Mouse (Mus musculus) Muller cell, postnatal 12 days (primary cell): ENCODE measurements around the gene Barx1.

ENCODE experiments used
- DNase-seq: peaks from one replicate; pipeline ENCODE4 v3.0.0-alpha.2; 2015; ENCODE audit errors: inconsistent ontology term

Barx1 gene

DNA sequence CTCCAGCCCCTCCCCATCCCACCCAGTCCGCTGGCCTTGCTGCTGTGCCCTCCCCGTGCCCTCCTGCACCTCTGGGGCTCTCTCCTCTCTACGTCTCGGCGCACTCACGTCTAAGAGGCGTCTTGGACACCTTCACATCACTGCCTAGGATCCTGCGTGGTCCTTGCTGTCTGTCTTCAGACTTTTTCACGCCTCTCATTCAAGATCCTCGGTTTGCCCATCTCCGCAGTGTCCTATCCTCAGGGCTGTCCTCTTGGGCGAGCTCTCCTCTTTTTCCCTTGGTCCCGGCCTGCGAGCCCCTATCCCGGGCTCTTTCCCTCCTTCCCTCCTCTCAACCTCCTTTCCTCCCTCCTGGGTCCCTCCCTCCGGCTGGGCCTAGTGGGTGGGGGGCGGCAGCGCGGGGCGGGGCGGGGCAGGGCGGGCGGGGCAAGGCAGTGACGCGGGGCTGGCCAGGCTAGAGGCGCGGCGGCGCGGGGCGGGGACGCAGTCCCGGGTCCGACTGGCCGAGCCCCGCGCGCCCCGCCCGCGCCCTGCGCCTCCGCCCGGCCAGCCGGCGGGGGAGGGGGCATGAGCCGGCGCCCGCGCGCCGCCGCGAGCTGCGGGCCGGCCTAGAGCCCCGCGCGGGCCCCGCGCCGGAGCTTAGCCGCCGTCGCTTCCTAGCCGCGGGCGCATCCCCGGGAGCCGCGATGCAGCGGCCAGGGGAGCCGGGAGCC, at the start of gene Barx1:
TSS of gene Barx1 (plus strand) at position 568 of the 713 bp plus-strand sequence.
- DNase-seq, result no peak

GRCm38 (mm10) chr13:48614525-48614924, 48.3 kb upstream of the Barx1 start:
- DNase-seq, result peak; percentile 43

DNA sequence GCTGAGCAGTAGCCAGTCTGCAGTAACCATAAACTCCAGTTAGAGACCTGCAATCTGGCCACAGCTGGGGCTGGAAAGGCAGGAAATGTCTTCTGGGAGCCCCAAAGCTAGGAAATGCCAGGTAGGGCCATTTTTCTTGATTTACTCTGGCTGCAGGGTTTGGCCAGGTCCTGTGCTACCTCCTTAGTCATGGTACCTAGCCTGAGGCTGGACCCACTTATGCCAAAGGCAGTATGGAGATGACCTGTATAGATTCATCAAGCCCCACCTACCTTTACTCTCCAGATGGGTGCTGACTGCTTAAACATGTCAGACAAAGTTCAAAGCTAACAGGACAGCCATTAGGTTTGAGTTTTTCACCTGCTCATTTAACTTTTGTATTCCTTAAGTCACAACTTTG, 45.0 kb upstream of the Barx1 start:
- DNase-seq, result no peak

DNA sequence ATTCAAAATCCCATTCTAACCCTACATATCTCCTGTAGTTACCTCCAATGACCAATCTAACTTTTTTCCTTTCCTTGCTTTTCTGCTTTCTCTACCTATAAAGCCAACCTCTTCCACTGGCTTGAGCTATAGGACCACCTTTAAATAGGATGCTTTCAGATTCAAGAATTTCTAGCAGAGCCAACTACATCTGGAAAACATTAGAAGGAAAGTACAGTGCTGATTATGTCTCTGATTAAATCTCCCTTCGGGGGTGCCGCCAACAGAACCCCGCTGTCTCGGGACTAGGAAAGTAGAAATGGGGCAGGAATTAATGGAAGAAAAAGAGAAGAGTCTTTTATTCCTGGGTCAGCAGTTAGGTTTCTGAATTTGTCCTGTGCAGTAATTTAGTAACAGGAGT, 43.9 kb upstream of the Barx1 start:
- no peak for DNase-seq

DNA sequence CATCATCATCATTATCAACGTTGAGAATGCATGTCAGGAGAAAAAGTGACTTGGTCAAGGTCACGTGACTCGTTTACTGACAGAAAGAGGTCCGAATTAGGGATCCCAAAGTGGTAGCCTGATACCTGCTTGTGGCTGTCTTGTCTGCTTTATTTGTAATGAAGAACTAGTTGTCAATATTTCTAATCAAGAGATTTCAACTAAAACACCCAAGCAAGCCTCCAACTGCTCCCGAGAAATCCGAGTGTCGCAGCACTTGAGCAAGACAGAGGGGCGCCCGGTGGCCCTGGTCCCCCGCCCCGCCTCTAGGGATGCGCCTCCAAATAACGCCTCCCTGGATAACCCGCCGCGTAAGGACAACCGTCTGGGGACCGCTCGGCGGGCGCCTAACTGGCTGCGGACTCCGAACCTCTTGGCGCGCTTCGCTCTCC, 37.8 kb upstream of the Barx1 start:
- DNase-seq, result no peak

GRCm38 (mm10) chr13:48625433-48626184, 37.2 kb upstream of the Barx1 start, which contains the start of gene Ptpdc1:
Gene Ptpdc1 (minus strand): TSS chr13:48625664.
- peak; percentile 97 for DNase-seq

- DNase-seq, result no peak
Observed at GRCm38 (mm10) chr13:48631691-48632090, 31.1 kb upstream of the Barx1 start.

DNA sequence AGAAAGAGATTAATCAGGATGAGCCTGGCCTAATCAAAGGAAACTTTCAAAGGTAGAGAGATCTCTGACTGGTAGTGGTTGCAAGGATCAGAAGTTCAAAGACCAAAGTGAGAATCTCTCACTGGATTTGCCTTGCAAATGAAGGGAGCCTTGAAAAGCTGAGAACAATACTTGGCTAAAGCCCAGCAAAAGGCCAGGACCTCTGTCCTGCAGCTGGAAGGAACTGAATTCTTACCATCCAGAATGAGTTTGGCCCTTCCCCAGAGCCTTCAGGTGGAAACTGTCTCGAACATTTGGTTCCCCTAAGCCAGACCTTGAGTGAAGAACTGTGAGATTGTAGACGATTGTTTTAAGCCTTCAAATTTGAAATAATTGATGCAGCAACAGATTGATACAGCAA, 25.1 kb upstream of the Barx1 start:
- no peak for DNase-seq

DNA sequence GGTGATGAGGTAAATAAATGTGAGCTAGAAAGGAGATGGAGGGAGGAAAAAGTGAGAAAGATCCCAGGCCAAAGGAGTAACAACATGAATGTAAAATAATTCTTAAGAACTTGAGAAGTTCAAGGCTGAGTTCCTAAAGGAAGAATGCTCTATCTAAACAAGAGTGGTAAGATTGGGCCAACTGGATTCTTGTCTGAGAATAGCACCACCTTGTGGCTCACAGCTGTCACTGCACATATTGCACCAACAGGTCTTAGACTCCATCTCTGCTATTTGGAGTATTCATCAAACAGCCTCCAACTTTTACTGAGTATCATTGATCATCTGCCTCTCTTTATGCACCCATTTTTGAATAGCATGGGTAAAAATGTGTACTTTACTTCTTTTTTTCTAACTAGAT, 23.2 kb upstream of the Barx1 start:
- peak; percentile 62 for DNase-seq

DNA sequence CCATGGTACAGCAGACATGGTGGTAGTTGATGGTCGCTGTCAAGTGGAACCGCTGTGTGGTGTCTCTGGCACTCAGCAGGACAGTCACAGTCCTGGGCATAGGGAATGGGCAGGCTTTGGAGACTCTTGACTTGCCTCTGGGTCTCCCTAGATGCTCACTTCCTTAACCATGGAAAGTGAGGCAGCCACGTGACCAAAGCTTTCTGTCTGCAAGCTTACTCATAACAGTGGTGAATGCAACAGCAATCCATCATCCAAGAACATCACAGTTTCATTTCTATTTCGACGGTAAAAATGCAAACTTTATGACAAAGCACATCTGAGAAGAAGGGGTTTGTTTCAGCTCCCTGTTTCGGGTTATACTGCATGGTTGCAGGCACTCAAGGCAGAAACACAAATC, 19.7 kb upstream of the Barx1 start:
- no peak for DNase-seq

- DNase-seq, result no peak
Observed at GRCm38 (mm10) chr13:48643991-48644390, 18.8 kb upstream of the Barx1 start.

- DNase-seq, result no peak
Observed at GRCm38 (mm10) chr13:48646696-48647095, 16.1 kb upstream of the Barx1 start.

GRCm38 (mm10) chr13:48650615-48651014, 12.2 kb upstream of the Barx1 start:
- no peak for DNase-seq

DNA sequence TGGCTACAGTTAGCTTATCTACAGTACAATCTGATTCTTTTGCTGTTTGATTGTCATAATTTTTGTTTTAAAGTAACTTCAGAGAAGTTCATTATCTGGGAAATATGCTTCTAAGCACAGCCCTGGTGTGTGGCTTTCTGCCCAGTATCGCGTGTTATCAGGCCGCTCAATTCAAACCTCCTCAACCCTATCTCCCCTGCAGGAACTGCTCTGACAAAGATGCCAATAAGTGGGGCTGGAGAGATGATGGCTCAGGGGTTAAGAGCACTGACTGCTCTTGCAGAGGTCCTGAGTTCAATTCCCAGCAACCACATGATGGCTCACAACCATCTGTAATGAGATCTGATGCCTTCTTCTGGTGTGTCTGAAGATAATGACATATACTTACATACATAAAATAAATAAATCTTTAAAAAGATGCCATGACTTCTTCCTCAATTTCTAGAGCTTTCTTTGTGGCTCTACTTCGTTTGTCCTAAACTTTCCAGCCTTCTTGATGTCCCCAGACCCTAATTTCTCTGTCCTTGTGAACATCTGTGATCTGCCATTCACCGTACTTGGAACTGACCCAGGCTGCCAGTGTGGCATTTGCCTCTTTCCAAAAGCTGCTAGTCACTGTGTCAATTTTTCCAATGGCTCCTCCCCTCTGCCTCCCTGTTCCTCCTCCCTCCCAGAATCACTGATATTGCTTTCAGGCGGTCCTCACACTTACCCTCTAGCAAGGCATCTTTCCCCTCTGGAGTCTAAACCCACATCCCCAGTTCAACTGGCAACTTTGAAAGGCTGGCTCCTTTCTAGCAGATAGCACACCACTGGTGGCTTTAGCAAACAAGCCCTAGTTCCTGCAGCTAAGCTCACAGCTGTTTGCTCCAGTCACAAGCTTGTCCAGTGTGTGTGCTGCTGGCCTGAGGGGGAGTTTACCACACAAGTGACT, 11.4 kb upstream of the Barx1 start:
- no peak for DNase-seq

GRCm38 (mm10) chr13:48653788-48654770, 8.7 kb upstream of the Barx1 start:
- DNase-seq, result no peak

DNA sequence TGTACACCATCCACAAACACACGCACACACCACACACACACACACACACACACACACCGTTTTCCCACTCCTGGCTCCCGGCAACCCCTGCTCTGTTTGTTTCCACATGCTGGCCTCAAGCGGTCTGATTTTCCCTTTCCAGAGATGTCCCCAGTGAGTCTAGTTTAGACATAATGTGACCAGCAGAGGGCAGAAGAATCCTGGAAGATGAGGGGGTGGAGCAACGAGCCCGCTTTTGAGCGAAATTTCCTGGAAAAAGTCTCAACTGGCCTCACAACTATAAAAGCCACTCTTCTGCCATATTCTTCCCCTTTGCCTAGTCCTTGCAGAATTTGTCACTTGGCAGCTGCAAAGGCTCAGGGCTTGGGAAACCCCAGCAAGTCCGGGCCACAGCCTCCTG, 7.2 kb upstream of the Barx1 start:
- peak; percentile 71 for DNase-seq

DNA sequence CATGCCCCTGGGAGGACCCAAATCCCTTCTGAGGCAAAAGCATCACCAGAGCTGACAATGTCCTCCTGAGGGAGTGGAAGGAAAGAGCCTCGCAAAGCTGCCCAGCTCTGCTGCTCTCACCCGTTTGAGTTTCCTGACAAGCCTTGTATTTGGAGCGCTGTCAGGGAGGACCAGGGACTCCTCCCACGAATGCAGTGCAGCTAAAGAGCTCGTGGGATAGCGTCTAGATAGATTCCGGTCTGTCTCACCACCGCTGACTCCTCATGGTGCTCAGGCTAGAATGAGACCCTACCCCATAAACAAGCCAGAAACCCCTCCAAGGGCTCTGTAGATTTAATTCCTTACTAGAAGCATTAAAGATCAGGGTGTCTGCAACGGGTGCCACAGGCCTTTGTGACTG, 5.0 kb upstream of the Barx1 start:
- DNase-seq, result no peak

DNA sequence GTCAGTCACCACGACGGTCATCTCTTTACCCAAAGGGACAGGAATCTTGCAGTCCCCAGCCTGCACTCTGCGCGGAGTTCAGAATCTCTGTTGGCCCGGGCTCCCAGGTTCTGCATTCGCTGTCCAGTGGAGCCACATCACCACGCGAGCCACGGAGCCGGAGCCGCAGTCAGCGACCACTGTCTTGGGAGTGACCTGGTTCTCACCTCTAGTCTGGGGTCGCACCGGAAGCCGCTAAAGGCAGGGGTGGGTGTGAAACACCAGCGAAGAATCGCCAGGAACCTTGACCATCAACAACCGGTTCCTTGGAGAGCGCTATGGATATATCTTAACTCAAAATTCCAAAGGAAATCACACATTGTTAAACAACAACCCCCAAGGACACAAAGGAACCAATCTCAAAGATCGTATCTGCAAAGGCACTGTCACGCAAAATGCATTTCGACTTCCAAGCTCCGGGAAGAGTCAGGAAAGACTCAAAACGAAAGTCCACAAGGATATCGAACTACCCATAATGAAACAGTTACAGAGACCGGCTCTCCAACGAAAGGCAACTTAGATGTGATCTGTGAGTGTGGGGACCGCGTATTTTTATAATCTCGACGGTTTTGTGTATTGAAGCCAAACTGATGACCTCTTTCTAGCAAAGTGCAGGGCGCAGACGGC, 4.1 kb upstream of the Barx1 start:
- peak; percentile 64 for DNase-seq

- no peak for DNase-seq
Observed at GRCm38 (mm10) chr13:48659254-48660220, 3.3 kb upstream of the Barx1 start.
